Mouse (Mus musculus): ENCODE measurements around the gene Gm16451.
"Not testable (repeated sequence)": the region's sequence is repeated elsewhere in the genome, so short reads cannot be mapped to it uniquely, and the experiment has no call there.

DNA sequence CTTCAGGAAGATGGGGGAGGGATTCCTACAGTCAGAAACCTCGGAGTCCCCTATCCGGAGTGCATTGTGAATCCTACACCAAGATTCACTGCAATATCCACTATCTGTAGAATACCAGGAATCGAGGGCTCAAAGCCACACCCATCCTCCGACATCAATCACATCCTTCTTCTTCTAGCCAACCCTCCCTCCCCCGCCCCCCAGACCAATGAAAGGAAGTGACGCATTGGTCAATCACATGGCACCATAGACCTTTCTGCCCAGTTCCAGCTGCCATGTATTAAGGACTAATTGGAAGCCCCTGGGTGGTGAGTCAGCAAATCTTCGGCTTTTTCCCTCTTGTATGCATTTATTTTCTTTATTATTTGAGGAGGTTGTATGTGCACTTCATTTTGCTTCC lies 49.3 kb downstream of the Gm16451 start, which contains the start of gene Vmn1r139:
- not testable (repeated sequence) for TF ChIP-seq CTCF, EP300 (IDR thresholded peaks at IDR 0.05; ENCODE audit: low read depth)

Measured in heart, postnatal 0 days (tissue).